Mouse (Mus musculus) heart, adult 18-20 months (tissue): ENCODE measurements around the gene Exoc6b. TPM values are rescaled to one million over a fixed set of nuclear protein-coding genes. Genes with fewer than 3 reads are reported as not detected.

Experiments
- DNase-seq, 2 experiments: peaks; one replicate each; pipeline ENCODE4 v3.0.0; 2021 to 2022; ENCODE audit warnings: mixed read lengths in 1 of 2
- total RNA-seq, 2 experiments: library from RNA; stranded (reverse); gene quantifications; 2 replicates each; pipeline ENCODE4 v1.2.3; 2021

Gene Exoc6b
- total RNA-seq, 2 experiments from 2014 or later: 18.9 to 20.2 TPM

- peak; percentile 22 to 46 for DNase-seq
Observed at GRCm38 (mm10) chr6:84585686-84586300, 483.5 kb downstream of the Exoc6b start.

GRCm38 (mm10) chr6:84584783-84585685, 484.3 kb downstream of the Exoc6b start:
- peak; percentile 83 to 89 for DNase-seq

- DNase-seq: peak; percentile 23 to 60
Observed at GRCm38 (mm10) chr6:84583841-84584782, 485.2 kb downstream of the Exoc6b start.

GRCm38 (mm10) chr6:84583371-84583770, 485.9 kb downstream of the Exoc6b start:
- peak; percentile 86 to 89 for DNase-seq

- DNase-seq: no peak
Observed at GRCm38 (mm10) chr6:84582826-84583225, 486.5 kb downstream of the Exoc6b start.

- no peak for DNase-seq
Observed at GRCm38 (mm10) chr6:84581833-84582445, 487.4 kb downstream of the Exoc6b start.

GRCm38 (mm10) chr6:84580979-84581832, 488.1 kb downstream of the Exoc6b start:
- no peak for DNase-seq

GRCm38 (mm10) chr6:84579508-84579907, 489.8 kb downstream of the Exoc6b start:
- no peak for DNase-seq

- peak; percentile 17 to 66 for DNase-seq
Observed at GRCm38 (mm10) chr6:84578928-84579327, 490.4 kb downstream of the Exoc6b start.

GRCm38 (mm10) chr6:84577898-84578297, 491.4 kb downstream of the Exoc6b start:
- DNase-seq: no peak

GRCm38 (mm10) chr6:84573905-84574660, 495.2 kb downstream of the Exoc6b start:
- peak; percentile 18 to 33 for DNase-seq

- no peak for DNase-seq
Observed at GRCm38 (mm10) chr6:84570039-84570438, 499.3 kb downstream of the Exoc6b start.

GRCm38 (mm10) chr6:84569590-84569989, 499.7 kb downstream of the Exoc6b start:
- no peak for DNase-seq

- no peak for DNase-seq
Observed at GRCm38 (mm10) chr6:84568880-84569279, 500.4 kb downstream of the Exoc6b start.

Other genes starting within 250 kb of the Exoc6b start
- 100 to 1,000 TPM in 1 of 2 experiments, 10 to 100 TPM in 1; 97.0 to 109 TPM for gene Spr, start 68.3 kb upstream of the Exoc6b start, total RNA-seq
- not detected for gene Emx1, start 117.9 kb upstream of the Exoc6b start, total RNA-seq